Mouse (Mus musculus) liver, postnatal 0 days (tissue): ENCODE data around the gene Dcaf5.
A peak's percentile ranks its signal among the peaks of the same experiment; 100 is the strongest.

Experiments used
- CTCF ChIP-seq: sonication (generic); IDR thresholded peaks from 2 replicates; pipeline ENCODE4 v1.5.1; 2016; ENCODE audit warnings: antibody characterized with exemption, low read depth
- EP300 ChIP-seq: IDR thresholded peaks from 2 replicates; pipeline ENCODE4 v1.6.1; 2016; ENCODE audit warnings: antibody characterized with exemption, low read depth, mild to moderate bottlenecking

DNA sequence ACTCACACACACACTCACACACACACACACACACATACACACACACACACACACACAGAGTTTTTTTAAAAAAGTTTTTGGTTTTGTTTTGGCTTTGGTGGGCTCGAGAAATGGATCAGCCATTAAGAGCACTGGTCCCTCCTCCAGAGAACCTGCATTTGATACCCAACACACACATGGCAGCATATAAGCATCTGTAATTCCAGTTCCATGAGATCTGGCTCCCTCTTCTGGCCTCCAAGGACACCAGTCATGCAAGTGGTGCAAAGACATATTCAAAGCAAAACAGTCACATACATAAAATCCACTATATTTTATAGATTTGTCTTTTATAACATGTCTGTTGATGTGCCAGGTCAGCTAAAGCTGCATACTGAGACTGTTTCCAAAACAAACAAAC, 58.8 kb downstream of the Dcaf5 start:
- TF ChIP-seq CTCF (peak; percentile 72), EP300 (no peak)
